Comparison of ENCODE assay signal across 9 mouse cellular contexts in genomic region chr12:53247491-53248035, GRCm38 (mm10). TPM values are rescaled to one million over a fixed set of nuclear protein-coding genes. Genes with fewer than 3 reads are reported as not detected.
DNase-seq lines count a peak whose midpoint lies in the region; ATAC-seq lines count a peak whose summit lies in the region.
"Had no signal": no experiment of that assay in that cellular context is flagged by ENCODE, and none has a peak within 500 bp of the region (broad histone marks: within the 10 kb centered on the region; RNA-seq: fewer than 3 reads in every experiment).

No protein-coding gene starts in this region.

- no peak overlapping the region for H3K27ac ChIP-seq in lung, embryonic 16.5 days (ENCODE audit: low read length)
- H3K27ac ChIP-seq in forebrain, embryonic 12.5 days = peak overlapping the region; percentile 98
- peak overlapping the region; percentile 75 for H3K27ac ChIP-seq in limb, embryonic 10.5 days
- H3K27ac ChIP-seq in stomach, embryonic 15.5 days = no peak overlapping the region
- H3K27ac ChIP-seq: heart, adult 2 months had no signal

- WGBS in lung, embryonic 16.5 days = under 1% methylated on average over 25 of the region's 25 CpGs
- under 1% methylated on average over 25 of the region's 25 CpGs for WGBS in forebrain, embryonic 12.5 days
- WGBS in limb, embryonic 10.5 days = 0% methylated on average over 25 of the region's 25 CpGs
- 1% methylated on average over 25 of the region's 25 CpGs for WGBS in stomach, embryonic 15.5 days

- H3K36me3 ChIP-seq in lung, embryonic 16.5 days (ENCODE audit: control insufficient read depth, insufficient read depth, low read length) = no peaks in the 10 kb centered on the region
- no peaks in the 10 kb centered on the region for H3K36me3 ChIP-seq in forebrain, embryonic 12.5 days (replicated peaks)
- H3K36me3 ChIP-seq in limb, embryonic 10.5 days = no peaks in the 10 kb centered on the region
- no peaks in the 10 kb centered on the region for H3K36me3 ChIP-seq in stomach, embryonic 15.5 days

- H3K4me3 ChIP-seq in lung, embryonic 16.5 days (ENCODE audit: low read length) = peak overlapping the region; percentile 51
- peak overlapping the region; percentile 92 for H3K4me3 ChIP-seq in forebrain, embryonic 12.5 days (replicated peaks)
- peak overlapping the region; percentile 67 for H3K4me3 ChIP-seq in limb, embryonic 10.5 days
- H3K4me3 ChIP-seq in stomach, embryonic 15.5 days (replicated peaks) = peak overlapping the region; percentile 53

- H3K4me1 ChIP-seq in lung, embryonic 16.5 days (replicated peaks; ENCODE audit: control insufficient read depth, insufficient read depth, low read length) = peaks cover 27% of the 10 kb centered on the region
- H3K4me1 ChIP-seq in forebrain, embryonic 12.5 days = peaks cover 42% of the 10 kb centered on the region
- peaks cover 43% of the 10 kb centered on the region for H3K4me1 ChIP-seq in limb, embryonic 10.5 days
- H3K4me1 ChIP-seq in stomach, embryonic 15.5 days = peaks cover 32% of the 10 kb centered on the region

- peaks cover 75% of the 10 kb centered on the region for H3K27me3 ChIP-seq in lung, embryonic 16.5 days (ENCODE audit: control insufficient read depth, insufficient read depth, low read depth, low read length)
- H3K27me3 ChIP-seq in forebrain, embryonic 12.5 days = no peaks in the 10 kb centered on the region; the same call in 1 of the 2 replicates
- peaks cover 82% of the 10 kb centered on the region for H3K27me3 ChIP-seq in limb, embryonic 10.5 days (ENCODE audit: low read depth, poor library complexity, severe bottlenecking)
- H3K27me3 ChIP-seq in stomach, embryonic 15.5 days (replicated peaks) = peaks cover 56% of the 10 kb centered on the region

- peak overlapping the region; percentile 81 for H3K4me2 ChIP-seq in lung, embryonic 16.5 days (ENCODE audit: low read depth, low read length)
- H3K4me2 ChIP-seq in forebrain, embryonic 12.5 days = peak overlapping the region; percentile 77
- peak overlapping the region; percentile 98 for H3K4me2 ChIP-seq in stomach, embryonic 15.5 days

- no peak for DNase-seq in lung, postnatal 14 days
- peak; percentile 60 for DNase-seq in limb, embryonic 10.5 days (ENCODE audit: low spot score)
- DNase-seq in left cerebral cortex, adult 18-20 months (ENCODE audit: low spot score in 2 of 2) = no peak
- DNase-seq in cerebellum, adult 8-10 months = no peak
- DNase-seq in urinary bladder, postnatal 25 days (ENCODE audit: low spot score) = no peak

- ATAC-seq in lung, embryonic 16.5 days (ENCODE audit: low read depth) = no peak
- ATAC-seq in forebrain, embryonic 12.5 days (ENCODE audit: low FRiP score) = peak; percentile 12; the same call in 1 of the 2 replicates
- ATAC-seq in stomach, embryonic 15.5 days (ENCODE audit: insufficient read depth, low FRiP score, low read depth) = no peak

- H3K9me3 ChIP-seq in lung, embryonic 16.5 days (ENCODE audit: control insufficient read depth, low read length) = no peaks in the 10 kb centered on the region
- no peaks in the 10 kb centered on the region for H3K9me3 ChIP-seq in forebrain, embryonic 12.5 days
- no peaks in the 10 kb centered on the region for H3K9me3 ChIP-seq in limb, embryonic 10.5 days (replicated peaks)
- H3K9me3 ChIP-seq in stomach, embryonic 15.5 days = no peaks in the 10 kb centered on the region

- no peak overlapping the region for H3K9ac ChIP-seq in lung, embryonic 16.5 days (ENCODE audit: low read length)
- peak overlapping the region; percentile 96 for H3K9ac ChIP-seq in forebrain, embryonic 12.5 days
- H3K9ac ChIP-seq in stomach, embryonic 15.5 days = no peak overlapping the region

RNA-seq across cellular contexts. Expression of gene Npas3, which starts 0.9 kb away (rescaled TPM):
- 0.28 and 0.64 TPM in 2 replicates for polyA plus RNA-seq in lung, embryonic 16.5 days (2015; fragmentation: Nextera tagmentation; extraction: Ambion mirVana)
- polyA plus RNA-seq in forebrain, embryonic 12.5 days (2016; fragmentation: Nextera tagmentation; extraction: Ambion mirVana) = 23.1 and 27.7 TPM in 2 replicates
- polyA plus RNA-seq in limb, embryonic 10.5 days (2016; fragmentation: Nextera tagmentation; extraction: Ambion mirVana) = 0.90 and 0.91 TPM in 2 replicates
- polyA plus RNA-seq in stomach, embryonic 15.5 days (2015; fragmentation: Nextera tagmentation; extraction: Ambion mirVana) = 3.0 and 3.1 TPM in 2 replicates
- 10 to 100 TPM; 18.5 to 22.3 TPM for total RNA-seq in left cerebral cortex, adult 18-20 months (2021)

Comparison
In these comparisons a context has a peak if more than half of its experiments do, and no peak if none do; other contexts are left out.
1. H3K27ac ChIP-seq: peak in forebrain, embryonic 12.5 days (single experiment) and limb, embryonic 10.5 days (single experiment); none in lung, embryonic 16.5 days (single experiment) and stomach, embryonic 15.5 days (single experiment).
2. Peak in every context shown above with its lines, with median percentiles within 50 percentile points of each other: H3K4me2 ChIP-seq and H3K4me3 ChIP-seq.